Mouse (Mus musculus) adrenal gland, adult 8-10 months (tissue): ENCODE data around the gene Pbx1. TPM values are rescaled to one million over a fixed set of nuclear protein-coding genes. Genes with fewer than 3 reads are reported as not detected.

Experiments
- DNase-seq: peaks from one replicate; pipeline ENCODE4 v3.0.0; 2022
- total RNA-seq, 4 experiments: library from RNA; stranded (reverse); gene quantifications; 2 replicates each; pipeline ENCODE4 v1.2.4; 2022

Pbx1 gene
- total RNA-seq, 4 experiments from 2014 or later = 152 to 211 (median 192) TPM

DNA sequence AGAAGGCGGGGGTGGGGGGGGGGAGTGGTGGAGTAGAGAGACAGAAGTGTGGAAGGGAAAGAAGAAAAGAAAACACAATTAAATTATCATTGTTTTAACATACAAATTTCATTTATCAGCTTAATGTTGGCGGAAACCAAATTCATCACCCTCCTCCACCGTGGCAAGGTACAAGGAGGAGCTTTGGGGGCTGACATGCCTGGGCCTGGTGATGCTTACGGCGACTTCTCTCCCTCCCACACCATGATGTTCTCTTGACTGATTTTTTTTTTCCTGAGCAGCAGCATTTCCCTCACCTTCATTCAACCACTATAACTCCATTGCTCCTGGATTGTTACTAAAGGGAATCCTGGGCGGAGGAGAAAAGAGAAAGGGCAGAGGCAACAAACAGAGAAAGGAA is 89.8 kb downstream of the Pbx1 start:
- no peak for DNase-seq

DNA sequence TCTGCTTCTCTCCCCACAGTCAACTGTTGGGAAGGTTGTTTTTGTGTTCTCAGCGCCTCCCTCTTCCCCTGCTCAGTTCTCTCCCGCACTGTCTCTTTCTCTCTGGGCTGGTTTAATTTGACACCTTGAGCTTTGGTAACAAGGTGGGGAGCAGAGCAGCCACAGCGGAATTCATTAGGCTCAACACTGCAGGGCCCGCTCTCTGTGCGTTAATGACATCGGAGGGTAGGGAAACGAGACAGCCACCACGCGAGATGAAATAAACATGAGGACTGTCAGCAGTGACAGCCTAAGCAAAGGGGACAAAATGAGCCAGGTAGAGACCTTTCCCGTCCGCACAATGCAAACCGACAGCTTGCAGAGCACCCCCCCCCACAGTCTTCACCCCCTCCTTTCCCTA is 90.2 kb downstream of the Pbx1 start:
- DNase-seq = no peak

DNA sequence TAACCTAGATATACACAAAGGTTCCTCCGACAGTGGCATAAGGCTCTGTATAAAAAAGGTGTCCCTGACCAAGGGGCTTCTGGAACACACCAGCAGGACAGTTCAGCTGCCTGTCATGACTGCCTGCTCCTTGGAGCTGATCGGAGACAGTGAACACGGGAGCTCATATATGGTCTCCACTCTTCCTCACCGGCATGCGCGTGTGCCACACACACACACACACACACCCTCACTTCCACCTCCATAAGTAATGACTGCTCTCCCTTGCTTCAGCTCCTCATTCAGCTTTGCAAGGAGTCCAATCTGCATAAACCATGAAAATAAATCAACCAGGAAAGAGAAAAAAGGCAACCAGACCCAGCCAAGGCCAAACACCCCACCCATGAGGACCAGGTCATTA is 90.7 kb downstream of the Pbx1 start:
- DNase-seq = no peak

DNA sequence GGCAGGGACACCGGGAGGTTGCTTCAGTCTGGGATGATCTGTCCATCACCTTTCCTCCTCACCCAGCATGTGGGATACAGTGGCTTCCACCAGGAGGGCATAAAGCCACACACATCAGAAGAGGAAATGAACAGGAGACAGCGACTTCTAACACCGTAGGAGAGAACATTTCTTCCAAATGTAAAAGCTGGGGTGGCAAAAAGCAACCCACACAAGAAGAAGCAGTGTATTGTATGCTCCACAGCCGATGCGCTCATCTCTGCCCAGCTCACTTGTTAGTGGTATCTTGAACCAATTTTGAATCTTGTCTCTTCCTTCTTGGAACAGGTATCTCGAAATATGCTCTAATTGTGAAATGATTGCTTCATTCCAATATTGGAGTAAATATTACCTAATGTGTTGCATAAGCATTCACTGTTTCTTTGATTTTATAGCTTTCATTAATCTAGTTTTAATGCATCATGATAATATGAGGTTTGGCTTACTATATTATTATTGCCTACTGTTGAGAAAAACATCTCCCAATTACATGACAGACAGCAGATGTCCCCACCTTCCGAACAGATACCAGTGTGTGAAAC is 95.7 kb downstream of the Pbx1 start:
- DNase-seq = no peak

DNA sequence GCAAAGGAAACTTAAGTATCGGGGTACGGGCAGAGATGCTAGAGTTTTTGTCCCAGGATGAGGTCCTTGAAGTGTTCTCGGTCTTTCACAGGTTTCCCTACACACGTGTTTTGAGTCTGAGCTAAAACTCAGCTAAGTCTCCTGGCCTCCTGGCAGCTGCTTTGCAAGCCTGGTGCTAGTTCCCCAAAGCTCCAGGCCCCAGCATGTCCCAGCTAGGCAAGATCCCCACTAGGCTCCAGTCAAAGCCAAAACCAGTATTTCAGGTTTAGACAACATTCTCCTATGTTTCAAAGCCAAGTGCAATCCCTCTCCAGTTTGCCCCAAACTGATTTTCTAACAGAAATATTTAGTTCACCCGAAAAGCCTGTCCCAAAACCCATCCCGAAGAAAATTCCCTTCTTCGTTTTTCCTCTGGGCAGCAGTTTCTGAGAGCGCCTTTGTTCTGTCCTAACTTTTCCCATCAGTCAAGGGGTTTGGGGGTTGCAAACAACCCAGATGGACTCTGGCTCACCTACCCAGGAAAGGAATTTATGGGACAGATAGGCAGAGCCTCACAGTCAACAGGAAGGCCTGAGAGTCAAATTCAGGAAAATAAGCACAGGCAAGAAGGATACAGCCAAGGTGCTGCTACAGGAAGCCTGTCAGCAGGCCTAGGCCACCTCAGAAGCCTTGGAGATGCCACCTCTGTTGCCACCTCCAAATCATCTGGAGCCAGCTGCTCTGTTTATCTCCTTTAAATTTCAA is 97.1 kb downstream of the Pbx1 start:
- DNase-seq = no peak

DNA sequence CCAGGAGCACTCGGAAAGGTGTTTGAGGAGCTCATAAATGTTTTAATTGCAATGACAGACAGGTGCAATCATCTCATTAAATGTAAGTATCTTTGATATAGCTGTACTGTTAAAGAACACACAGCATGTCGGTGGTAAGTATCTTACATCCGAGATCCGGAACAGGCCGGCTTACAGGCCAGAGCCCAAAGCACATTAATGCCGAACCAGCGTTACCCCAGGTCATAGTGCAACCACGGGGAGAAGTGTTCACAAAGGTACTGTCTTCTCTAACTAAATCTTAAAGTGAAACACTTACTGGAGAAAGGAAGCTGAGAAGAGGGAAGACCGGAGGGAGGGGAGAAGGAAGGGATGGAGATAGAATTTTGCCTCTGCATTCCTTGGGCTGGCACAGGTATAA is 100.0 kb downstream of the Pbx1 start:
- no peak for DNase-seq

DNA sequence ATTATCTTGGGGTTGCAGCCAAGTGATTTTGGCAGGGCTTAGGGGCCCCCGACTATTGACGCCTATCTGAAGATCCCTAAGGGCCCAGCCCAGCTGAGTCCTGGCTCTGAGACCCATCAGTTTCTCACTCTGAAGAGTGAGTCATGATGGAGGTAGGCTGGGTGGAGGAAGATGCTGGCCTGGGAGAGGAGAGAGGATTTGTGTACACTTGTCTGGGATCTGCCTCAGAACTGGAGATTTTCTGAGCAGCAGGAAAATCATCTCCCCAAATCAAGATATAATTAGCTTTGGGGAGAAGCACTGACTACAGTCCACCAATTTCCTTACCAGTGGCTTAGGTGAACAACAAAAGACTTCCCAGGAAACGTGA is 103.8 kb downstream of the Pbx1 start:
- DNase-seq = no peak

DNA sequence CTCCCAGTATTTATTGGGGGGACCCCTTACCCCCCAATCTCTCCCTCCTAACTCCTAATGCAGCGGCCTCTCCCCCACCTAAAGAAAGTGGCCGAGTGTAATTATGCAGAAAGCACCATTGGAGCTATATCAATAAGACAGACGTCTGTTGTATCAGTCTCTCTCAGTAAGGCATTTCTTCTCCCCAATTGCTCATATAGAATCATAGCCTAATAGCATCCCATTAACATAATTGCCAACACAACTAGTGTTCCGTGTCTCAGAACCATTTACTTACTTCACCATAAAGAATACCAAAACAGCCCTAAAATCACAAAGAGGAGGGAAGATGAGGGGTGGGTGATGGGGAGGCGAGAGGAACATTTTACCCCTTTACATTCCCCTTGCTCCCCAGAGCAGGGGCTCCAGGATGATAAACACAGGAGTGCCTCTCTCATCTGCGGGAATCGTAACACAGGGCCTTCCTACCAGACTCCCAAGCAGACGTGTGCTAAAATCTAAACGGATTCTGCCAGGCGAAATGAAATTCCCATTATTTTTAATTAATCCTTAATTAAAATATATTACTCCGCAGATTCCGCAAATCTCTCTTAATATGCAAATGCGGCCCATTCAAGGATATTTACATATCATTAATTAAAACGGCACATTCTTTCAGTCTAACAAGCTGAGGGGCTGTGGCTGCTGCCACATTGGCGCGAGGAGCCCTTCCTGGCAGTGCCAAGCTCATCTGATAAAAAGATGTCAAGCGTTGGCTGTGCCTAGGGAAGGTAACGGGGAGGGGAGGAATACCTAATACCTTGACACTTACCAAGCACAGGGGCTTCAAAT is 104.5 kb downstream of the Pbx1 start:
- DNase-seq = no peak

DNA sequence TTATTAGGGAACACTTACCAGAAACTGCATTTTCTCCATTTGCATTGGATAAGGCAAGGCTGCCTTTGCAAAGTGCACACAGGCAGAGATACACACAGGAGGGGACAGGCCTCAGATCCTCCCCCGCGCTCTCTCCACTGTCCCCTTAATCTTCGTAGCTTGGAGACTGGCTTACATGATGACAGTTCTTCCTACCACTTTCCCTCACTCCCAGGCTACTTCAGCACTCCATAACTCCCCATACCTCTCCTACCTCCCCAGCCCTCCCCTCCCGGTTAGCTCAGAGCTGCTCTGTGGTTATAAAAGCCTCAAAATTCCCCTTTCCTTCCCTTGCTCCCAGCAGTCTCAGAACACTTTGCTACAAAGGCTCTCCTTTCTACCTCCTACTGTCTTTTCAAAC is 106.3 kb downstream of the Pbx1 start:
- DNase-seq = no peak

DNA sequence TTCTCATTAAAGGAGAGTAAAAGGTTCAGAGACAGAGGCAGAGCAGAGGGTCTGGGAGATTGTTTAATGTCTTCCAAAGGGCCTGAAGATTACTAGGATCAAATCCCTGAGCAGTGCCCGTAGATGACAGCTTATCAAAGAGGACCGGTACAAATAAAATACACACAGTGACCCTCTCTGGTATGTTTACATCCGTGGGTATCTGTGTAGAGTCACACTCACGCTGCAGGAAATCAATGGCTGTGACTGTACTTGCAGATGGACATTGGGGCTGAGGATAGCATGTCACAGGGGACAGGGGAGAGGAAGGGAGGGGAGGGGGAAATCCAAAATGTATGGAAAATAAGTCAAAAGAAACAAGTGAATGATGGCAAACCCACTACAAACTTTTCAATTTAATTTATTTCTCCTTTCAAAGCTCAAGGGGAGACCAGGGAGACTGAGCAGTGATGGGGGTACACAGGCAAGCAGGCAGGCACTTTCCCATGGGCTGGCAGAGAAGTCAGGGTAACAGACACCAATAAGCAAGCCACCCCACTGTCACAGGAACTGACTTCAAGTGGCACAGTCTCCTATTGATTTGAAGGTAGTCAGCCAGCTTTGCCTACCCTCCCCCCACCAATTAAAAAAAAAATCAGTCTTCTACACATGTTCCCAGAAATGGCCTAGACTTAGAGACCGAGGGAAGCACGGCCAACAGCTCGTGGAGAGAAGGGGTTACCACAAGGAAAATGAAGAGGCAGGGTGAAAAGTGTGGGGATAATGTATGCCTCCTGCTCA is 107.6 kb downstream of the Pbx1 start:
- no peak for DNase-seq

DNA sequence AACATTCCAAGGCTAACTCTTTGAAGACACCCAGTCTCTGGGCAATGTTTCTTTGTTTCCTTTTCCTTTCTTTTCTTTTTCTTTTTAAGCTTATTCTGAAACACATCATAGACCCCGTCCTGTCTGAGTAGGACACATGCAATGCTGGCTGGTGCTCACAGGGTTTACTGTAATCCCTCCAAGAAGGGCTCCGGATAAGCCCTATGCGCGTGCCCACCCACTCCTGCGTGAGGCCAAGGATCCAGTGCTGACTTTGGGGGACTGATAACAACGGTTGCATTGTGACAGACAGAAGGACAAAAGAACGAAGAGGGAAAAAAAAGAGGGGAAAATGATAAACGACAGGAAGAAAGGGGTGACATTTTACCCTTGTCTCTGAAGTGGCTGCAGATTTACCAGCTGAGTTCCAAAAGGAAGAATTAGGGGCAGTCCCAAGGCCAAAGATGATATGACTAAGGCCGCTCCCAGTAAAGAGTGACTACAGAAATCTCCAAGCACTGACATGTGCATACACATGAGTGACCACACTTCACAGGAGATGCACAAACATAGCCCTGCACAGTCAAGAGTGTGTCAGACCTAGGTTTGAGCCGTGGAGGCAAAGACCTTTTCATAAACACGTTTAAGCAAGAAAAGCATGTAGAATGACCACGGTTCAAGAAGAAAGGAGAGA is 108.5 kb downstream of the Pbx1 start:
- DNase-seq = peak; percentile 56

DNA sequence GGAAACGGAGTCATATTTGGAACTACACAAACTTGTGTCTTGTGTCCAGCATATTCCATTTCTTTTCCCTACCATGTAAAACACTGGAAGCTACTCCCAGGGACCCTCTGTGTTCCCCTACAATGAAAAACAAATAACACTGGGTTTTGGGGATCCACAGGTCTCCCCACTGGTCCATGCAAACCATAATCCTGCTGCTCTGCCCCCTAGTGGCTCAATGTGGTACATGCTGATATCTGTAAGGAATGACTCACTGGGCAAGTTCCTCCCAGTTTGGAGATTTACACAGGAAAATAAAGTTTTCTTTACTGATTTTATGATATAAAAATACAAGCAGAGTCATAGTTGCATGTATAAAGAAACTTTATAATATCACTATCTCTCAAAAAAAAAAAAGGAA is 109.2 kb downstream of the Pbx1 start:
- DNase-seq = no peak

DNA sequence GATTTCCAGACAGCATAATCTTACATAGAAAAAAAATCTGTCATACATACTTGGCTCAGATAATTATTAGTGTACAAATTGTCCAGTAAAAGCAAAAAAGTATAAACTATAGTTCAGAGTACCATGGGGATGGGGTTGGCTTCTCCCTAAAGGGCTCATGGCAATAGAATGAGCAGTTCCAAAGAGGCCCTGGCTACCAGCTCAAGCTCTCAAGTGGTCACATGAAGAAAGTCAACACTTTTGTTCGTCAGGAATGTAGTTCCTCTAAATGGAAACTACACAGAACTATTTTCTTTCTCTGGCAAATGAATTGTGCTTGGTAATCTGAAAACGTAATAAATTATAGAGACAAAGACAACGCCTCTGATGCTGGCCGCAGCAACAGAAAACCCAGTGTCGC is 112.4 kb downstream of the Pbx1 start:
- DNase-seq = no peak

DNA sequence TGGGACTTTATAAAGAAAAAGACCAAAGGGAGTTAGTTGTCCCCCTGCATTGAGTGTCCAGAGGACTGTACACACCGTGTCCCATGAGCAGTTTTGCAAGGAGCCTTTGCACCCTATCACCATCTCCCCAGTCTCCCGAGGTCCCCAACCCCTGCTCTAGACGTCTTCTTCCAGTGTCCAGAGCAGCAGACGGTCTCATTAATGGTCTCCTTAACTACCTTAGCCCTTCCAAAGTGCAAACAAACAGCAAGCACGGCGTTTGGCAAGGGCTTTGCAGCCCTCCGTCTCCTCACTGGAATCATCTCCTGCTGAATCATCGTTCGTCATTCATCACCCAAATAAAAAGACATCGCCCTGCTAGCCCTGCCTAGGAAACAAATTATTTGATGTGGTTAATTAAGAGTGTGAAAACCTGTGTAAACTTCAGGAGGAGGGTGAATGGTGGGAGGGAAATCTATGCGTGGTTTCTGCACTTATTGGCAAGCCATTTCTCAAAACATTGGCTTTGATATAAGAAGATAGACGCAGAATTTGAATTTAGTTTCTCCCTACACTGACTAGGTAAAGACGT is 113.1 kb downstream of the Pbx1 start:
- no peak for DNase-seq

DNA sequence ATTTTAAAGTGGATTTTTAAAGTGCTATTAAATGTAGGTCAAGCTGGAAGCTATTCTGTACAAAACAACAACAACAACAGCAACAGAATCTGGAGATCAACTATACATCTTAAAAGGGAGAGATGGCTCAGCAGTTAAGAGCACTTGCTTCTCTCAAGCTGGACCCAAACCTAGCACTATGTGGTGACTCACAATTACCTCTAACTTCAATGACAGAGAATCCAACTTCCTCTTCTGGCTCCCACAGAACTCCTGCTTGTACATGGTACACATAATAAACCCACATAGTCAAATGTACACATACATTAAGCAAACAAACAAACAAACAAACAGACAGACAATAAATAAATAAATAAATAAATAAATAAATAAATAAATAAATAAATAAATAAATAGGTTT is 118.3 kb downstream of the Pbx1 start:
- no peak for DNase-seq

DNA sequence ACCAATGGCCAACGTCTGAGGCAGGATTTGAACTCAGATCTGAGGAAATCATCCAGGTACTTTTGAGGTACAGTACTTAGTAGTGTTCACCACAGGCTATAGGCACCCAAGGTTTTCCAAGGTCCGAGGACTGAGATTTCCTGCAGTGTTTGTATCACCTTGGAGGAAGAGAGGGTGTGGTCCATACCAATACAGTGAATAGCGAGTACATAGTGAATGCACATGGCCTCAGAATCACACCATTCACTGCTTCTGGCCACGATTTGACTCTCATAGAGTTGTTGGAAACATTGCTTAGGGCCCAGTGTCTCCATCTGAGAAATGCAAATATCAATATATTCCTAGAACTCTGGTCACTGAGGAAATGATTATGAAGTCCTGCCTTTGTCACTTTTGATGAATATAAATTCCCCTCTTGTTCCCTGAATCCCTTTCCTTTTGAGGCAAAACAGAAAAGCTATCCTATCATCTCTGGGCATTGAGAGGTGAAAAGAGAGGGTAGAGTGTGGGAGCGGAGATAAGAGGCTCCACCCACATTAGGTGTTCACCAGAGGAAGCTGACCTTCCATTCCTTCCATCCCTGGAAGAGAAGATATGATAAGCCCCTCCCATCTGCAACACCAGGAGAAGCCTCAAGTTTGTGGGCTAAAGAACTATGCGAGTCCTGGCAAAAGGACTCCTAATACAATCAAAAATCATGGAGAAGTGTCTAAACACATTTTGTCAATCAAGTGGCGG is 119.2 kb downstream of the Pbx1 start:
- DNase-seq = no peak

DNA sequence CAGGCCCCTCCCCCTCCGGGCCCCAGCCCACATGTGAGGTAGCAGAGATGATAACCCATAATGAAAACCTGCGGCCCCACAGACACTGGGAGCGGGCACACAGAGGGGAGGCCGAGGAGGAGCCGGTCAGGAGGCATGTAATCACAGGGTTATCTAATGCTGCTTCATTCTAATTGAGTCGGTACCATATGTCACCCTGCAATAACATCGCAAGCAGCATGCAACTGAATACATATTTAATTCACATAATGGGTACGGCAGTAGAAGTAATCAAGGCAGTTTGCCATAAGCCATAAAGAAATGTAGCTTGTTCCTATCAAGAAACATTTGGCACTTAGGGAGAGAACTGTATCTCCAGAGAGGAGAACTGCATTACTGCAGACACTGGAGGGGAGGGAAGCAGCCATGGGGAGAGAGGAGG is 123.0 kb downstream of the Pbx1 start:
- DNase-seq = no peak

DNA sequence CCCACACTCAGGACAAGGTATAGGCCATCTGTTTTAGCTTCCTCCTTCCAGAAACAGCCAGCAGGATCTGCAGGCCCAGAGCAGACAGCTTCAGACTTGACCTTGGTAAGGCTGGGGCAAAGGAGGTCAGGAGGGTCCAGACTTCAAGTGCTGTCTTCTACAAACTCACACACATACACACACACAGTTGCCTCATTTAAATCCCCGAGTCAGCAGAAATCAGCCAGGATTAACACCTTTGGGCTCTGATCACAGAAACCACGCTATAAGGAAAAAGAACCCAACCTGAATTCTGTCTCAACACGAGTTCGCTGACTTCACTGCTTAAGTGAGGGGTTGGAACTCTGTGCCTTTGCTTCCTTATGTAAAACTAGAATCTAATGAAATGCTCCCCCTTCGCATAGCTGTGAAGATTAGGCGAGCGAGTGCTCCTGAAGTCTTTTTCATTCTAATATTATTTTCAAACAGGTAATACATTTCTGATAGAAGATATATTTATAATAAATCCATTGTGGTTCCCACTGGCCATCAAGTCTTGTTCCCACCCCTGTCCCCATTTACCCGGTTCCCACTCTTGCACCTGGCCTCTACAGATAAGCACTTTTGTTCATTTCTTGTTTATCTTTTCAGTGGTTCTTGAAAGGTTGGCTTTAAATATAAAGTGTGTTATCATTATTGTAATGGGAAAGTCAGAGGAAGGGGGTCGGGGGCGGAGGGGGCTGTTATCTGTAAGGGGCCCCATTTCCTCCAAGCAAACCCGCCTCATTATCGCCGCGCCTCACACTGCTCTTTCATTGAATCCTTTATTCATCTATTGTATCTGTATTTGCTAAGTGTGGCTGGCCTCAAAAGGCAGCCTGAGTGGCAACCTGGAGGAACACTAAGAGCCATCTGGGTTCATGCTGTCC is 124.5 kb downstream of the Pbx1 start:
- DNase-seq = no peak

DNA sequence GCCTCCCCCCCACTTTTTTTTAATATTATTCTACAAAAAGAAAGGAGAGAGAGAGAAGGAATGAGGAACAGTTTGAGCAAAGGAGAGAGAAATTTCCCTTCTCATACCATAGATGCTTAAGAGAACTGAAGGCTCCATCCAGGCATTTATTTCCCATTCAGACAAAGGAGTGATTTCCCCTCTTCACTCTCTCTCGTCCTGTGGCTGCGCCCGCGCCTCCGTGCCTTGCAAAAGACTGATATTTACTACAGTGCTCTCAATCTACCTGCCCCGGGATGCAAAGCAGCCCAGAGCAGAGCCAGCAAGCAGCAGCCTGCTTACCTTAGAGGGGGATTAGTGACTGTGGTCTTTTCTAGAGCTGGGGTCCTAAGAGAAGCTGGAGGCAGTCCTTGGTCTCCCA is 131.6 kb downstream of the Pbx1 start:
- DNase-seq = no peak

DNA sequence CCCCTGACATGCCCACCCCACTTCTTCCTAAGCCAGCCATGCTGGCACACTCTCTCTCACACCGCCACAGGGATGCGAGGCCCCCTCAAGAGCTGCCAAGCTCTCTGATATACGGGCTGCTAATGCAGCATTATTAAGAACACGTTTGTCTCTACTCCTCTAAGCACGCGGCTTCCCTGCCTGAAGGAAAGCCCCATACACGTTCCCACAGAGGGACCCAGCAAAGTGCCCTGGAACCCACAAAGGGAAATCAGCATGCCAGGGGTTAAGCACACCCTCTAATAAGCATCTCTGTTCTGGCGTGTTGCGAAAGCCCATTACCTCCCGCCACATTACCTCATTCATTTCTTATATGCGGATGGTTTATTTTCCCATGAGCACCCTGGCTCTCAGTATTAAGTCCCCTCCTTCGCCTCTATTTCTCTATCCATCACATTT is 132.1 kb downstream of the Pbx1 start:
- DNase-seq = no peak
